Mouse (Mus musculus) embryonic fibroblast, embryonic 13.5 days (primary cell): ENCODE results near the gene E2f2. TPM values are rescaled to one million over a fixed set of nuclear protein-coding genes. Genes with fewer than 3 reads are reported as not detected.

Source experiments
- H3K27ac ChIP-seq: 2 replicates; pipeline ENCODE4 v1.5.1; 2012; ENCODE audit warnings: low read length, control low read depth, inconsistent platforms; ENCODE audit not compliant: insufficient read depth
- H3K4me1 ChIP-seq: 2 replicates; pipeline ENCODE4 v1.6.1; 2011; ENCODE audit warnings: low read length; ENCODE audit not compliant: control insufficient read depth, insufficient read depth
- H3K4me3 ChIP-seq: 2 replicates; pipeline ENCODE4 v1.5.1; 2011; ENCODE audit warnings: mild to moderate bottlenecking, control low read depth, low read length; ENCODE audit not compliant: insufficient read depth
- CTCF ChIP-seq: IDR thresholded peaks from 2 replicates; pipeline ENCODE4 v1.5.1; 2011; ENCODE audit warnings: mild to moderate bottlenecking, control low read depth, low read length, moderate library complexity, borderline replicate concordance; ENCODE audit not compliant: insufficient read depth
- POLR2A ChIP-seq: IDR thresholded peaks from 2 replicates; pipeline ENCODE4 v1.6.1; 2011; ENCODE audit warnings: low read depth, mild to moderate bottlenecking, control low read depth, low read length, moderate library complexity
- polyA plus RNA-seq: library from polyadenylated mRNA; stranded (reverse); fragments of >200 nt; gene quantifications from 2 replicates; pipeline ENCODE4 v1.2.4, GENCODE M21; 2011; ENCODE audit warnings: low read depth; ENCODE audit not compliant: missing spikeins, insufficient read length

The E2f2 gene
- polyA plus RNA-seq, 1 experiment = 1.1 TPM

DNA sequence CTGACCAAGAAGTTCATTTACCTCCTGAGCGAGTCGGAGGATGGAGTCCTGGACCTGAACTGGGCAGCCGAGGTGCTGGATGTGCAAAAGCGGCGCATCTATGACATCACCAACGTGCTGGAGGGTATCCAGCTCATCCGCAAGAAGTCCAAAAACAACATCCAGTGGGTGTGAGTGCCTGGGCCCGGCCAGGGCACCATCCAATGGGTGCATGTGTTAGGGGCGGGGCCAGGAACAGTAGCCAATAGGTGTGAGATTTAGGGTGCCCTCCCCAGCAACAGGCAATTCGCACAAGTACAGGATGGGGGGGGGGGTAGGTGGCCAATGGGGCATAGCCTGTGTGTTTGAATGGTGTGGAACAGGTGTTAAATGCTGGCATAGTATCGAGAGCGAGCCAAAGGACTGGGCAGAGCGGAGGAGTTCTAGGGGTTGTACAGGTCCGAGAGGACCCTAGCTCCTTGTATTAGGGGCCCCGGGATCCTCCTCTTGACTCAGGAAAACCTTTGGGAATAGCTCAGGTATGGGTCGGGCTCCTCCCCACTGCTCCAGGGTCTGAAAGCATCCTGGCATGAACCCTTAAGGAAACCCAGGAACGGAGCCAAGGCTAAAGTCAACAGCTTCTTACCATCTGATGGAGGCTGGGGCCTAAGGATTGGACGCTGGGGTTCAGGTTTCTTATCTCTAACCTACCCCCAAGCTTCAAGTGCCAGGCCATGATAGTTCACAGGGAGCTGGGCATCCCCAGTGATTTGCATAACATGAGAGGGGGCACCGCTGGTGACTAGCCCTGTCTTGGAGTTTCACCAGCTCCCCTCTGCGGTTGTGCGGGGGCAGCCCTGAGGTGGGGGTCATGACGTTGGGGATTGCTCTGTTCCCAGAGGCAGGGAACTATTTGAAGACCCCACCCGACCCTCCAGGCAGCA is 8.5 kb downstream of the E2f2 start:
- TF ChIP-seq CTCF (no peak), POLR2A (peak; percentile 45; the same call in 1 of the 2 replicates)
- Histone ChIP-seq H3K4me3 (no peak overlapping the region), H3K4me1 (peaks cover 16% of the 10 kb centered on the region), H3K27ac (peak overlapping the region; percentile 5; the same call in 1 of the 2 replicates)

DNA sequence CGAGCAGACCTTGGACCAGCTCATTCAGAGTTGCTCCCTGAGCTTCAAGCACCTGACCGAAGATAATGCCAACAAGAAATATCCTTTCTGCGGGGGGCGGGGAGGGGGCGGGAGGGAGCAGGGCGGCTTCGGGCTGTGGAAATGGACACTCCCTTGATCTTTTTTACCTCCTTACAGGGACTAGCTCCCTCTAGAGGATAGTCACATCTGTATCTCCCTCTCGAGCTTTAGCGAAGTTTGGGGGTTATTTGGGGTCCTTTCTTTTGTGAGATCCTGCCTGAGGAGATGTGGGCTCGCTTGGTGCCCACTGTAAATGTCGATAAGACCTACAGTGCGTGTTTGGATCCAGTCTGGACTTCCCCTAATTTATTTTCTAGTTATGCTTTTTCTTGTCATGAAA is 9.2 kb downstream of the E2f2 start:
- no peak overlapping the region for H3K4me3 ChIP-seq
- peaks cover 23% of the 10 kb centered on the region for H3K4me1 ChIP-seq
- no peak for TF ChIP-seq POLR2A
- TF ChIP-seq CTCF = no peak
- H3K27ac ChIP-seq = no peak overlapping the region

DNA sequence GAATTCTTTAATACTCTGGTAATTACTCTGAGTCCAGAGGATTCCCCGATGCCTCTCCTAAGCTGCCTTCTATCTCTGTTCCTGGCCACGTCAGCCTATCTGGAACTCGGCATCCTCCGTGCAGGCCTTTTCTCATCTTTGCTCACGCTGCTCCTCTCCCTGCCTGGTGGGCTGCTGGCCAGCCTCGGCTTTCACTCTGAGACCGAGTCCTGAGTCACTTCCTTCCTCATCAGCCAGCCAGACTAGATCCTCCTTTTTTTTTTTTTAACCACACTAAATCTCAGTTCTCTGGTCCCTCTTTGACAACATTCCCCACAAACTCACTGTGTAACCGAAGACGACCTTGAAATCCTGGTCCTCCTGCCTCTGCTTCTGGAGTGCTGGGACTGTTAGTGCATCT is 13.2 kb downstream of the E2f2 start:
- Histone ChIP-seq H3K4me3 (no peak overlapping the region), H3K4me1 (peaks cover 17% of the 10 kb centered on the region), H3K27ac (peak overlapping the region; percentile 81)
- TF ChIP-seq CTCF (no peak), POLR2A (no peak)

DNA sequence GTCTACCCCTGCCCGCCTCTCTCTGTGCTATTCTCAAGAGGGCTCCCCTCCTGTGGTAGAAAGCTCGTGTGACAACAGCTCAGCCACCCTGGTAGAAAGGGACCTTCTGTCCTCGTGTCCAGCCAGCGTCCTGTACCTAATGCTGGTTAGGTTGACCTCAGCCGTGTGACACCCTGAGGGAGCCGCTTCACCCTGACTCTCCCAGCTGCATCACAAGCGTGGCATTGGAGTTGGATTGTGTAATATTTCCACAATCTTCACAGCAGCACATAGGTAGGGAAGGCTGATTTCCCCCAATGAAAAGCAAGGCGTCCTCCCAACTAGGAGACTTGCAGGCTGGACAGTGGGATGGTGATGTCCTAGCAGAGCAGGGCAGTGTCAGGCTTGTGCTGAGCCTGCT is 14.1 kb downstream of the E2f2 start:
- peak overlapping the region; percentile 81; the same call in 1 of the 2 replicates for H3K27ac ChIP-seq
- no peak overlapping the region for H3K4me3 ChIP-seq
- TF ChIP-seq POLR2A = no peak
- no peak for TF ChIP-seq CTCF
- H3K4me1 ChIP-seq = peaks cover 17% of the 10 kb centered on the region

DNA sequence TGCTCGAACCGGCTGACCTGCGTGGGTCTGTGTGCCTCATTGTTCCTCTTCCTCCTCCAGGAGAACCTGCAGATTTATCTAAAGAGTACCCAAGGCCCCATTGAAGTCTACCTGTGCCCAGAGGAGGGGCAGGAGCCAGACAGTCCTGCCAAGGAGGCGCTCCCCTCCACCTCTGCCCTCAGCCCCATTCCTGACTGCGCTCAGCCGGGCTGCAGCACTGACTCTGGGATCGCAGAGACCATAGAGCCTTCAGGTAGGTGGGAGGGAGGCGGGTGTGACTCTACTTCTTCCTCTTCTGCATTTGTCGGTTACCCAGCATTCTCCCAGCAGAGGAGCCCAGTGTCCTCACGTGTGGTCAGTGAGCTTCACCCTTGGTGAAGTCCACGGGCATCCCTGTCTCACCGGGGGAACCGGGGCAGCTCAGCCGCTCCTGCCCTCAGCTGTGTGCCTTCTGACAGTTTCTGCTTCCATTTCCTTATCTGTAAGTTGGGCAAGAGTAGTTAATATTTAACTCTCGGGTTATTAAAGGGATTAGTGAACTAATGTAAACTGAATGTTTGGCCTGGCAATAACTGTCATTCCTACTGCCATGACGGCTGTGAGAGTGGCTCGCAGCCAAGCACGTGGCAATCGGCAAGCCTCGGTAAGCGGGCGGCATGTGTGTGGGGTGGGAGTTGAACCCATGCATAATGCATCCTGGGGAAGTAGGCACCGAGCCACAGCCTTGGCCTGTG is 14.7 kb downstream of the E2f2 start:
- Histone ChIP-seq H3K4me3 (no peak overlapping the region), H3K27ac (no peak overlapping the region), H3K4me1 (peaks cover 17% of the 10 kb centered on the region)
- TF ChIP-seq CTCF = no peak
- TF ChIP-seq POLR2A = no peak

DNA sequence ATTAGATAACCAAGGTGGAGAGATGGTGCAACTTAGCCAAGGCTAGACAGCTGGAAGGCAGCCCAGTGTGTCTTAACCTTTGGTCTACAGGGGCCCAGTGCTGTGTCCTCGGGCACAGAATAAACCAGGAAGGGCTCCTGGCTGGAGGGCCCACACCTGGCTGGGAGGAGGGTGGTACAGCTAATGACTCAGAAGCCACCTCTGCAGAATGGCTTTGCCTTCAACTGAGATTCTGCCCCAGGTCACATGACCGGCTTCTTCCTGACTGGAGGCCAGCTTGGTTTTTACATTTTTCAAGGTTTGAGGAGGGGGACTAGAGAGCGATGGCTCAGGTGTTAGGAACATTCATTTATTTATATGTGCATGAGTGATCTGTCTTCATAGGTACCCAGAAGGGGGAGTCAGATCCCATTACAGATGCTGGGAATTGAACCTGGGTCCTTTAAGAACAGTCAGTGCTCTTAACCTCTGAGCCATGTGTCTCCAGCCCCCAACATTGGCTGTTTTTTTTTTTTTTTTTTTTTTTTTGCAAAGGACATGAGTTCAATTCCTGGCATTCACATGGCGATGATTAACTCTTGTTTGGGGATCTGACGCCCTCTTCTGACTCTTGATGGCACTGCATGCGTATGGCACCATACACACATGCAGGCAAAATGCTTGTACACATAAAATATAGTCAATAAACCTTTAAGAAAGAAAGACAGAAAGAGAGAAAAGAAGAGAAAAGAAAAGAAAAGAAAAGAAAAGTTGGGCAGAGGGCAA is 17.0 kb downstream of the E2f2 start:
- no peak for TF ChIP-seq CTCF
- H3K27ac ChIP-seq = no peak overlapping the region
- H3K4me1 ChIP-seq = peaks cover 17% of the 10 kb centered on the region
- no peak overlapping the region for H3K4me3 ChIP-seq

DNA sequence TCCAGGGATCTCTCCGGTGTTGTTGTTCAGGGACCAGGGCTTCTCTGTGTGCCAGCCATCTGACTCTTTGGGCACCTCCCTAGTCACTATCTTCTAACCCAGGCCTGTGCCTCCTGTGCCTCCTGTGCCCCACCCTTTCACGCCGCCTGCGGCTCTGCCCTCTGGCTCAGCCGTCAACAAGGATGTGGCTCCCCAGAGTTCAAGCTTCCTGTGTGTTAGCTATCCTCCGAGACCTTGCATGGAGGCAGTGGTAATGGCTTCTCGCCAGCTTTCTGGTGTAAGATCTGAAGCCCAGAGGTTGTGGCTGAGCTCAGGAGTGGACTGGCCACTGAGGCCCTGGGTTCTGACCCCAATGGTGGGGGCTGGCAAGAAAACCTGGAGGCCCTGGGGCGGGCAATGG is 17.7 kb downstream of the E2f2 start:
- no peak overlapping the region for H3K27ac ChIP-seq
- H3K4me1 ChIP-seq = peaks cover 15% of the 10 kb centered on the region
- no peak for TF ChIP-seq CTCF
- TF ChIP-seq POLR2A = no peak
- H3K4me3 ChIP-seq = no peak overlapping the region

DNA sequence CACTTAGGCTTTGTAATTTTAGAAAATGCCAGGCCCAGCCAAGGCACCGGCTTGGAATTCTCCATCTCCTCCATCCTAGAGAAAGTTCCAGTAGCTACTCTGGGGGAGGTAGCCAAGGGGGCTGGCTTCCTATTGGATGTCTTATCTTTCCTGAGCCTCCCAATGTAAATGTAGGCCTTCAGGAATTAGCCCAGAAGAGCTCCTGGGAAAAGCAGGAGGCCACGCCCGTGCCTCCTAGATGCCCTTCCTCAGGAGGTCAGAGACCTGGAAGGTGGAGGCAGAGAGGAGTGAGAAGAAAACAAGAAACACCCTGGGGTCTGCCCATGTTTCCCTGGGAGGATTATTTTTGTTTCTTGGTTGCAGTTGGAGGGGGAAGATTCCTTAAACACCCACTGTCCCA is 21.4 kb downstream of the E2f2 start:
- no peak overlapping the region for H3K4me3 ChIP-seq
- TF ChIP-seq CTCF (no peak), POLR2A (no peak)
- no peak overlapping the region for H3K27ac ChIP-seq
- H3K4me1 ChIP-seq = no peaks in the 10 kb centered on the region

DNA sequence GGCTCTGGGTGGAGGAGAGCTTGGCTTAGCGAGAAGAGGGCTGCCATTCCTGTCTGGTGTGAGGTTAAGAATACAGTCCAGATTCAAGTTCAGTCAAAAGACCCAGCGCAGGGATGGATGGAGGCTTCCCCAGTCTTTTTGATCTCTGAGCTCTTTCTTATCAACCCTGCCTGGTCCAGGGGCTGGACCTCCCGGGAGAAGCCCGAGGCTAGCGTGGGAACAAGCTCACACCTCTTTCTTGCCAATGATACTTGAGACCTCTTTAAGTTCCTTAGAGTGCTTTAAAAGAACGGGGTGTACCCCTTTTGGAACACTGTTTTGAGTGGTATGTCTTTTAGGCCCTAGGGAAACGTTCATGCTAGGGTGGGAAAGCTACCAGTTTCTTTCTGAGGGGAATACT is 22.8 kb downstream of the E2f2 start:
- Histone ChIP-seq H3K27ac (no peak overlapping the region), H3K4me3 (no peak overlapping the region), H3K4me1 (no peaks in the 10 kb centered on the region)
- TF ChIP-seq POLR2A (no peak), CTCF (no peak)
